Mouse (Mus musculus) left cerebral cortex, postnatal 36 days (tissue): ENCODE measurements at regions not wholly inside any gene's neighbourhood (a gene's known extent, or its start where the extent isn't known, plus 50 kb on each side); places are given as distances from the start of the nearest gene placed in this dataset.
"Not testable (repeated sequence)": the region's sequence is repeated elsewhere in the genome, so short reads cannot be mapped to it uniquely, and the experiment has no call there.

ENCODE experiments used
- DNase-seq, 2 experiments: peaks; one replicate each; pipeline ENCODE4 v3.0.0; 2021 to 2022; ENCODE audit warnings: low spot score in 2 of 2, mixed read lengths in 1 of 2
- intact Hi-C: fragments of 180-260 bp; cut with DNase I; formaldehyde crosslinking; loops from one replicate; pipeline ENCODE4 v1.15.1; 2025

- intact Hi-C loops, result no loop called here
- DNase-seq, result no peak
Measured at GRCm38 (mm10) chr16:50784651-50785228, 193.8 kb upstream of the Ccdc54 start.

- intact Hi-C loops, result no loop called here
- DNase-seq, result no peak
Measured at GRCm38 (mm10) chr16:50783784-50784650, 193.1 kb upstream of the Ccdc54 start.

- intact Hi-C loops, result no loop called here
- DNase-seq, result no peak
Measured at GRCm38 (mm10) chr16:50783240-50783639, 192.3 kb upstream of the Ccdc54 start.

GRCm38 (mm10) chr16:50779030-50779784, 188.3 kb upstream of the Ccdc54 start:
- no peak for DNase-seq
- intact Hi-C loops, result no loop called here

- DNase-seq, intact Hi-C loops: not testable (repeated sequence)
Measured at GRCm38 (mm10) chr16:50774699-50775098, 183.7 kb upstream of the Ccdc54 start.

- DNase-seq, result no peak
- intact Hi-C loops, result no loop called here
Measured at GRCm38 (mm10) chr16:50766055-50766770, 175.3 kb upstream of the Ccdc54 start.

GRCm38 (mm10) chr16:50762096-50762495, 171.1 kb upstream of the Ccdc54 start:
- intact Hi-C loops, result no loop called here

GRCm38 (mm10) chr16:50759979-50760378, 169.0 kb upstream of the Ccdc54 start:
- intact Hi-C loops, result no loop called here
- no peak for DNase-seq

More at GRCm38 (mm10) chr16:50762096-50762495, 171.1 kb upstream of the Ccdc54 start:
- DNase-seq, result no peak

- intact Hi-C loops, result no loop called here
- no peak for DNase-seq
Measured at GRCm38 (mm10) chr16:50756696-50757095, 165.7 kb upstream of the Ccdc54 start.

- no peak for DNase-seq
- intact Hi-C loops, result no loop called here
Measured at GRCm38 (mm10) chr16:50753612-50754389, 162.8 kb upstream of the Ccdc54 start.

GRCm38 (mm10) chr16:50753046-50753445, 162.1 kb upstream of the Ccdc54 start:
- DNase-seq, result no peak
- intact Hi-C loops, result no loop called here

GRCm38 (mm10) chr16:50752277-50752600, 161.3 kb upstream of the Ccdc54 start:
- intact Hi-C loops, result no loop called here
- no peak for DNase-seq

- DNase-seq, result no peak
- intact Hi-C loops, result no loop called here
Measured at GRCm38 (mm10) chr16:50751495-50752276, 160.7 kb upstream of the Ccdc54 start.

- DNase-seq, result no peak
- intact Hi-C loops, result no loop called here
Measured at GRCm38 (mm10) chr16:50747698-50748097, 156.7 kb upstream of the Ccdc54 start.

GRCm38 (mm10) chr16:50745723-50746122, 154.8 kb upstream of the Ccdc54 start:
- DNase-seq, result no peak
- intact Hi-C loops, result no loop called here

- intact Hi-C loops, result loop anchor here (2.0 to 5.0 kb wide), 3 partner anchors 207 to 483 kb away; partner anchors contain the start of gene Bbx
- DNase-seq, result no peak
Measured at GRCm38 (mm10) chr16:50737396-50737843, 146.5 kb upstream of the Ccdc54 start.

GRCm38 (mm10) chr16:50736151-50737047, 145.4 kb upstream of the Ccdc54 start:
- DNase-seq, result peak; percentile 83 to 89
- intact Hi-C loops, result loop anchor here (2.0 to 5.0 kb wide), 3 partner anchors 206 to 482 kb away; partner anchors contain the start of gene Bbx
